Mouse (Mus musculus): Measurements from ENCODE around the gene Zbtb1. TPM values are rescaled to one million over a fixed set of nuclear protein-coding genes. Genes with fewer than 3 reads are reported as not detected.

The Zbtb1 gene
- total and polyA plus RNA-seq, 3 experiments, result 6.4 to 27.2 (median 24.8) TPM

GRCm38 (mm10) chr12:76361405-76362302, 8.4 kb upstream of the Zbtb1 start:
- DNase-seq (ENCODE audit: low spot score) (peak; percentile 57), ATAC-seq (ENCODE audit: extremely low read depth, insufficient number of reproducible peaks, low FRiP score, poor library complexity, severe bottlenecking) (peak; percentile 65)
- Histone ChIP-seq H3K4me1 (ENCODE audit: insufficient read depth, low read depth, low read length) (peaks cover 69% of the 10 kb centered on the region), H3K4me3 (ENCODE audit: low read depth, low read length) (peak overlapping the region; percentile 48; the same call in 1 of the 2 replicates), H3K36me3 (replicated peaks) (peaks cover 53% of the 10 kb centered on the region), H3K9me3 (replicated peaks) (no peaks in the 10 kb centered on the region), H3K27me3 (ENCODE audit: insufficient read depth, low read length) (no peaks in the 10 kb centered on the region)
- TF ChIP-seq GATA2 (IDR thresholded peaks at IDR 0.05; ENCODE audit: borderline replicate concordance, low read depth, low read length), result no peak
- no peak for TF ChIP-seq CTCF (IDR thresholded peaks at IDR 0.05; ENCODE audit: low read depth, low read length)
- TF ChIP-seq POLR2AphosphoS5 (IDR thresholded peaks at IDR 0.05; ENCODE audit: insufficient replicate concordance, low read depth, low read length), result no peak
- TF ChIP-seq TAL1 (conservative IDR thresholded peaks at IDR 0.05; ENCODE audit: low read depth, low read length), result no peak
- no peak for TF ChIP-seq GATA1 (IDR thresholded peaks at IDR 0.05; ENCODE audit: borderline replicate concordance, low read length)

DNA sequence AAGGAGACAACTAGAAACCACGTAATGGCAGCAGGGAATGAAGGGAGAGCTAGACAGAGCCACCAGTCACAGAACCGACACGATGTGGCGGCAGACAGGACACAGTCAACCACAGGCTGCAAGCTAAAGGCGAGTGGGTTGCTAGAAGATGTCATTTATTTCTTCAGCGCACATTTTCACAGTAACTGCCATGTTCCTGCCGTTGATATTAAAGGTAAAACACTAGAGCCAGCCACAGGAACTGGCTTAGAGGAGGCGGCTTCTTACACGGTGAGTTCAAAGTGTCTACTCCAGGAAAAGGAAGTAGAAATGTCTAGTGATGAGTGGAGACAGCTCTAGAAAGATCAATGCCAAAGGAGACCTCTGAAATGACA, 7.8 kb upstream of the Zbtb1 start:
- no peak for TF ChIP-seq POLR2AphosphoS5 (IDR thresholded peaks at IDR 0.05; ENCODE audit: insufficient replicate concordance, low read depth, low read length)
- TF ChIP-seq CTCF (IDR thresholded peaks at IDR 0.05; ENCODE audit: low read depth, low read length), result no peak
- no peak for TF ChIP-seq TAL1 (conservative IDR thresholded peaks at IDR 0.05; ENCODE audit: low read depth, low read length)
- no peak for TF ChIP-seq GATA2 (IDR thresholded peaks at IDR 0.05; ENCODE audit: borderline replicate concordance, low read depth, low read length)
- TF ChIP-seq GATA1 (IDR thresholded peaks at IDR 0.05; ENCODE audit: borderline replicate concordance, low read length), result no peak
- Histone ChIP-seq H3K36me3 (replicated peaks) (peaks cover 51% of the 10 kb centered on the region), H3K27me3 (ENCODE audit: insufficient read depth, low read length) (no peaks in the 10 kb centered on the region), H3K4me1 (ENCODE audit: insufficient read depth, low read depth, low read length) (peaks cover 69% of the 10 kb centered on the region), H3K9me3 (replicated peaks) (no peaks in the 10 kb centered on the region), H3K4me3 (ENCODE audit: low read depth, low read length) (peak overlapping the region; percentile 48; the same call in 1 of the 2 replicates)
- no peak; the same call in 1 of the 2 replicates for ATAC-seq (ENCODE audit: extremely low read depth, insufficient number of reproducible peaks, low FRiP score, poor library complexity, severe bottlenecking)
- no peak for DNase-seq (ENCODE audit: low spot score)

DNA sequence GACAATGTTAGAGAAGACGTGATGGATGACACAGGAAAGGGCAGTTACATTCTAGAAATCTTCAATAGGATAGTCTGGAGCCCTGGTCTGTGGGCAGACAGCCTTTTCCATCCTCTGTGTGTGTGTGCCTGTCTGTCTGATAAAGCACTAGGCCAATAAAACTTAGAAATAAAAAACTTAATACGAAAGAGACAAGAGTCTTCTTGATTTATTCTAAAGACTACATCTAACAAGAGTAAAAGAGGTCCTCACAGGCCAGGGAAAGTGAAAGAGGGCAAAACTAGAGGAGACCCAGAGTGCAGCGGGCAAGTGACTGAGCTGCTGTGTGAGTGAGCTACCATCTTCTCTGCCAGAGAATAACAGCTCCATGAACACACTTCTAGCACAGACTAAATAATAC, 3.8 kb upstream of the Zbtb1 start:
- Histone ChIP-seq H3K4me3 (ENCODE audit: low read depth, low read length) (no peak overlapping the region; the same call in 1 of the 2 replicates), H3K4me1 (ENCODE audit: insufficient read depth, low read depth, low read length) (peaks cover 73% of the 10 kb centered on the region)
- no peak for ATAC-seq (ENCODE audit: extremely low read depth, insufficient number of reproducible peaks, low FRiP score, poor library complexity, severe bottlenecking)

GRCm38 (mm10) chr12:76367096-76367995, 2.7 kb upstream of the Zbtb1 start:
- Histone ChIP-seq H3K27me3 (ENCODE audit: insufficient read depth, low read length) (no peaks in the 10 kb centered on the region), H3K4me1 (ENCODE audit: insufficient read depth, low read depth, low read length) (peaks cover 74% of the 10 kb centered on the region), H3K36me3 (replicated peaks) (peaks cover 38% of the 10 kb centered on the region), H3K4me3 (ENCODE audit: low read depth, low read length) (peak overlapping the region; percentile 91), H3K9me3 (replicated peaks) (no peaks in the 10 kb centered on the region)
- 0 out of 2 replicates have a peak, but pooled peaks have one; percentile 0 for ATAC-seq (ENCODE audit: extremely low read depth, insufficient number of reproducible peaks, low FRiP score, poor library complexity, severe bottlenecking)
- peak; percentile 33 for DNase-seq (ENCODE audit: low spot score)
- TF ChIP-seq GATA2 (IDR thresholded peaks at IDR 0.05; ENCODE audit: borderline replicate concordance, low read depth, low read length) (no peak), POLR2AphosphoS5 (IDR thresholded peaks at IDR 0.05; ENCODE audit: insufficient replicate concordance, low read depth, low read length) (peak; percentile 72; the same call in 1 of the 2 replicates)

More for the DNA sequence above, 3.8 kb upstream of the Zbtb1 start:
- no peak for TF ChIP-seq GATA2 (IDR thresholded peaks at IDR 0.05; ENCODE audit: borderline replicate concordance, low read depth, low read length)
- TF ChIP-seq TAL1 (conservative IDR thresholded peaks at IDR 0.05; ENCODE audit: low read depth, low read length), result no peak
- TF ChIP-seq GATA1 (IDR thresholded peaks at IDR 0.05; ENCODE audit: borderline replicate concordance, low read length), result no peak
- TF ChIP-seq CTCF (IDR thresholded peaks at IDR 0.05; ENCODE audit: low read depth, low read length), result no peak
- no peak for TF ChIP-seq POLR2AphosphoS5 (IDR thresholded peaks at IDR 0.05; ENCODE audit: insufficient replicate concordance, low read depth, low read length)
- H3K27me3 ChIP-seq (ENCODE audit: insufficient read depth, low read length), result no peaks in the 10 kb centered on the region
- peaks cover 40% of the 10 kb centered on the region for H3K36me3 ChIP-seq (replicated peaks)
- no peaks in the 10 kb centered on the region for H3K9me3 ChIP-seq (replicated peaks)
- no peak for DNase-seq (ENCODE audit: low spot score)

DNA sequence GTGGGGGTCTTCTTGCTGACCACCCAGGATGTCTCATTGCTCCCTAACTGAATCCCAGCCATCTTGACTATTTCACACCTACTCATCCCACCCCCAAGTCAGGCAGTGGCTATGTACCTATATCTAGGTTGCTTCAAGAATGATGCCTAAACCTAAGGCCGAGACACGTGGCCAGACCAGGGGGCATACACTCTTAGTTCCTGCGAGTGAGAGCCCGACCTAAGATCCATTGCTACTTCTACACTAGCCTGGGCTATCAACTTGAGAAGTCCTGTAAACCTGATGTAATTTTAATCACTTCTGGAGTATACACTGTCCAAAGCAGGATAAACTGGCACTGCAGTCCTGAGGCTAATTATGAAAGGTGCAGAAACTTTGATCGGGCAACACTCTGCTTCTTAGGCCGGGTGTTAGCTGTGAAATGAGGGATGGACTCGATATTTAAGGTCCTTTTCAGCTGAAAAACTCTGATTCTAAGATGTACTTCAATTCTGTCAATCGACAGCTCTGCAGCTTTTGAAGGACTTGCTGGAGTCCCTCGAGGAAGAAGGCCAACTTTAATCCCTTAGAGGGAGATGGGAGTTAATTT, 1.8 kb upstream of the Zbtb1 start:
- Histone ChIP-seq H3K4me1 (ENCODE audit: insufficient read depth, low read depth, low read length) (peaks cover 73% of the 10 kb centered on the region), H3K36me3 (replicated peaks) (peaks cover 41% of the 10 kb centered on the region), H3K4me3 (ENCODE audit: low read depth, low read length) (peak overlapping the region; percentile 91), H3K27me3 (ENCODE audit: insufficient read depth, low read length) (no peaks in the 10 kb centered on the region), H3K9me3 (replicated peaks) (no peaks in the 10 kb centered on the region)
- no peak for TF ChIP-seq CTCF (IDR thresholded peaks at IDR 0.05; ENCODE audit: low read depth, low read length)
- no peak for TF ChIP-seq TAL1 (conservative IDR thresholded peaks at IDR 0.05; ENCODE audit: low read depth, low read length)
- no peak for TF ChIP-seq POLR2AphosphoS5 (IDR thresholded peaks at IDR 0.05; ENCODE audit: insufficient replicate concordance, low read depth, low read length)
- no peak for TF ChIP-seq GATA2 (IDR thresholded peaks at IDR 0.05; ENCODE audit: borderline replicate concordance, low read depth, low read length)
- no peak for TF ChIP-seq GATA1 (IDR thresholded peaks at IDR 0.05; ENCODE audit: borderline replicate concordance, low read length)
- DNase-seq (ENCODE audit: low spot score) (no peak), ATAC-seq (ENCODE audit: extremely low read depth, insufficient number of reproducible peaks, low FRiP score, poor library complexity, severe bottlenecking) (no peak)
